Mouse (Mus musculus) liver, adult 2 months (tissue): Measurements from ENCODE around the gene Fam13a. TPM values are rescaled to one million over a fixed set of nuclear protein-coding genes. Genes with fewer than 3 reads are reported as not detected.

ENCODE experiments used
- DNase-seq: peaks from one replicate; pipeline ENCODE4 v3.0.0-alpha.2; 2011; ENCODE audit warnings: low read depth, low spot score; ENCODE audit errors: extremely low read depth
- H3K27ac ChIP-seq: fragments of 200-500 bp; replicated peaks from 2 replicates; pipeline ENCODE4 v1.5.1; 2012; ENCODE audit warnings: low read depth, mild to moderate bottlenecking, control low read depth, inconsistent platforms, low read length; ENCODE audit not compliant: insufficient read depth
- H3K27me3 ChIP-seq: fragments of 200-500 bp; 2 replicates; pipeline ENCODE4 v1.6.1; 2012; ENCODE audit warnings: mild to moderate bottlenecking, moderate library complexity, low read length, inconsistent platforms; ENCODE audit not compliant: control insufficient read depth, insufficient read depth
- H3K36me3 ChIP-seq: fragments of 200-500 bp; 2 replicates; pipeline ENCODE4 v1.6.1; 2012; ENCODE audit warnings: low read length, inconsistent platforms; ENCODE audit not compliant: control insufficient read depth, insufficient read depth
- H3K4me1 ChIP-seq: fragments of 200-500 bp; 2 replicates; pipeline ENCODE4 v1.6.1; 2011; ENCODE audit warnings: low read length; ENCODE audit not compliant: control insufficient read depth, insufficient read depth
- H3K4me3 ChIP-seq: fragments of 200-500 bp; 2 replicates; pipeline ENCODE4 v1.5.1; 2011; ENCODE audit warnings: low read depth, mild to moderate bottlenecking, control low read depth, low read length, moderate library complexity; ENCODE audit not compliant: insufficient read depth
- H3K79me2 ChIP-seq: fragments of 200-500 bp; 2 replicates; pipeline ENCODE4 v1.6.1; 2012; ENCODE audit warnings: inconsistent platforms, mild to moderate bottlenecking, low read length, moderate library complexity; ENCODE audit not compliant: control insufficient read depth, insufficient read depth
- H3K9ac ChIP-seq: fragments of 200-500 bp; 2 replicates; pipeline ENCODE4 v1.6.1; 2012; ENCODE audit warnings: low read depth, mild to moderate bottlenecking, control low read depth, inconsistent platforms, low read length
- CTCF ChIP-seq: fragments of 200-500 bp; IDR thresholded peaks from 2 replicates; pipeline ENCODE4 v1.5.1; 2011; ENCODE audit warnings: low read depth, low read length, control low read depth
- POLR2A ChIP-seq: fragments of 200-500 bp; IDR thresholded peaks from 2 replicates; pipeline ENCODE4 v1.6.1; 2011; ENCODE audit warnings: low read length, control low read depth; ENCODE audit not compliant: insufficient read depth; ENCODE audit errors: extremely low read depth
- WGBS: fragments of 180-500 bp; shearing (Covaris S2); methylation state at CpG from one replicate; pipeline ENCODE4 v1.1.7; 2018; 5-methylcytosine and 5-hydroxymethylcytosine counted together
- polyA plus RNA-seq: library from polyadenylated mRNA; depleted of rRNA; stranded (reverse); fragments of >200 nt; gene quantifications from 2 replicates; pipeline ENCODE4 v1.2.3, GENCODE M21; 2012; rRNA removed
- total RNA-seq: library from RNA; depleted of rRNA; stranded (reverse); fragments of >200 nt; gene quantifications from 2 replicates; pipeline ENCODE4 v1.2.3, GENCODE M21; 2014; rRNA removed

Gene Fam13a
- 42.5 and 48.3 TPM in 2 replicates for total RNA-seq
- 3.2 and 3.4 TPM in 2 replicates for polyA plus RNA-seq

DNA sequence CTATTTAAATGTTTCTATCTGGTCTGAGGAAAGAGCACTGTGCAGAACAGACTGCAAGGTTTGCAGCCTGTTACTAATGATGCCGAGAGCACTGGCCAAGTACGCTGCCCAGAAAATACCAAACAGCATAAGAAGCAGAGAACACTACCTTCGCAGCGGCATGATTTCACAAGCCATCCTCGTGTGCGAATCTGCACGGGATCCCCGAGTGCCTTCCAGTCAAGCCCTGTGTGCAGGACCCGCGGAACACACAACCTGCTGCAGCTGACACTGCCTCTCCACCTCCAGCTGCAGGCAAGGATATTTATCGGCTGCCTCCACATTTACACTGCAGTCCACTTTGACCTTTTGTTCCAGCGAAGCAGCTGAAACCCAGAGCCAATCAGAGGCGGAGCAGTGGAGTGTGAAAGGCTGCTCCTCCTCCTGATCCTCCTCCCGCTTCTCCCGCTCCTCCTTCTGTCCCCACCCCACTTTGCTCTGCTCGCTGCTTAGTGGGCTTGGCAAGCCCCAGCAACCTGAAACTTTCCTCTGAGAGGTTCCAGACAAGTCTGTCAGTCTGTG lies at the start of gene Fam13a:
TSS of gene Fam13a (minus strand) at position 386 of the 561 bp plus-strand sequence.
- WGBS = under 1% methylated on average over 16 of the region's 16 CpGs
- no peaks in the 10 kb centered on the region for H3K36me3 ChIP-seq
- peak within 1 kb of the TSS; percentile 54 for H3K4me3 ChIP-seq
- DNase-seq = peak; percentile 99
- H3K4me1 ChIP-seq = peaks cover 8% of the 10 kb centered on the region
- peaks cover 7% of the 10 kb centered on the region; the same call in 1 of the 2 replicates for H3K79me2 ChIP-seq
- H3K27ac ChIP-seq = peak within 1 kb of the TSS; percentile 74
- peak within 1 kb of the TSS; percentile 64 for H3K9ac ChIP-seq
- TF ChIP-seq CTCF (no peak), POLR2A (peak; percentile 95)
- H3K27me3 ChIP-seq = no peaks in the 10 kb centered on the region

DNA sequence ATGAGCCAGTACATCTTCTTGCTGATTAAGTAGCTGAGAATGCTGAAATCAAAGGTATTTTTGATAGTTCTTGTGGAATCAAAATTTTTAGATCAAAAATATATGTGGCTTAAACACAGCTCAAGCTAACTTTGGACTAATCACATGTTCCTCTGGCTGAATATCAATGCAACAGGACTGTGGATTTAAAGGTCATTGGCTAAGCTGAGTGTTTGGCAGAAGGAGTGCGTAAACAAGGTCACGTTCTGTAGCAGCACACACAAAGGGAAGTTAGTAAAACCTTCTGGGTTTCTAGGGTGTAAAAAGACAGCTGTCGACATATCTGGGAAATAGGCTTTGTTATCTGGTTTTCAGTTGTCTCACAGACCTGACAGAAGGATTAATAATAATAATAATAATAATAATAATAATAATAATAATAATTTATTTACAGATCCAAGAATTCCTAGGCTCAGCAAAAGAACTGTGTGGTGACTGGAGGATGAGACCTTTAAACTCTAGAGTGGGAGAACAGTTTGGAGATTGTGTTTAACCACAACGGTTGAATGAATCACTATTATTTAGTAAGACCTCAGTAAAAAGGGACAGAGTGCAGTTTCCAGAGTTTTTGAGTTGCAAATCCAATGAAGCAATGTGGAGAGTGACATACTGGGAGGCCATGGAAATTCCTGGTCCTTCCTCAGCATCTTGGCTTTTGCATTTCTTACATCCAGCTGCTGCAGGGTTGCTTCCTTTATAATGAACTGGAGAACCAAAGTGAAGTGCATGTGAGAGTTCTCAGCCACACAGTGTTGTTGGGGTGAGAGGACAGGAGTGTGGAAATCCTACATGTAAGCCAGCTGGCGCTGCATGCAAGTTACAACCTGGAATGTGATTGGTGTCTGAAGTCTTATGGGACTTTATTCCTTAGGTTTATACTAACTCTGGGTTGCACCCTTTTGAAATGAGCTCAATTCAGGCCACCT lies 48.0 kb upstream of the Fam13a start:
- 19% methylated on average over 5 of the region's 5 CpGs for WGBS
- no peak for TF ChIP-seq POLR2A
- TF ChIP-seq CTCF = no peak
- H3K27me3 ChIP-seq = no peaks in the 10 kb centered on the region
- peak; percentile 99 for DNase-seq
- no peak overlapping the region; the same call in 1 of the 2 replicates for H3K27ac ChIP-seq
- no peaks in the 10 kb centered on the region for H3K36me3 ChIP-seq
- no peaks in the 10 kb centered on the region for H3K79me2 ChIP-seq
- no peak overlapping the region for H3K4me3 ChIP-seq
- peaks cover 11% of the 10 kb centered on the region for H3K4me1 ChIP-seq
- H3K9ac ChIP-seq = no peak overlapping the region

DNA sequence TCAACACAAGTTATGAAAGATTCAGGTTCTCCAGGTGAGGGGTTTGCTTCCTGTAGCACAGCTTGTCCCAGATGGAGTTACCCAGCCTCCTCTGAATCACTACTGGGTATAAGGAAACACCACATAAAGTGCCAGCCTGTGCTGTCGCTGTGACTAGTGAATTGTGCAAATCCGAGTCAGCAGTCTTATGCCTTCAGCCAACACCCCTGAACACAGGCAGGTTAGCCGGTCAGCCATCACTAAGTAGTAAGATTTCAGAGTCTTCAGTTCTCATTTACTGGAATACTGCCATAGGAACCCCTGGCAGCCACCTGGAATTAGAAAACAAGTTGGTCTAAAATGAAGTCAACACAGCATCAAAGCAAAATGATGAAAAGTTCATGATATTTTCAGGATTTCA lies 47.3 kb upstream of the Fam13a start:
- Histone ChIP-seq H3K79me2 (no peaks in the 10 kb centered on the region), H3K4me1 (peaks cover 11% of the 10 kb centered on the region), H3K27ac (peak overlapping the region; percentile 46; the same call in 1 of the 2 replicates), H3K27me3 (no peaks in the 10 kb centered on the region), H3K36me3 (no peaks in the 10 kb centered on the region), H3K4me3 (no peak overlapping the region), H3K9ac (no peak overlapping the region)
- peak; percentile 74 for DNase-seq
- 24% methylated on average over 3 of the region's 3 CpGs for WGBS
- no peak for TF ChIP-seq CTCF
- TF ChIP-seq POLR2A = no peak

DNA sequence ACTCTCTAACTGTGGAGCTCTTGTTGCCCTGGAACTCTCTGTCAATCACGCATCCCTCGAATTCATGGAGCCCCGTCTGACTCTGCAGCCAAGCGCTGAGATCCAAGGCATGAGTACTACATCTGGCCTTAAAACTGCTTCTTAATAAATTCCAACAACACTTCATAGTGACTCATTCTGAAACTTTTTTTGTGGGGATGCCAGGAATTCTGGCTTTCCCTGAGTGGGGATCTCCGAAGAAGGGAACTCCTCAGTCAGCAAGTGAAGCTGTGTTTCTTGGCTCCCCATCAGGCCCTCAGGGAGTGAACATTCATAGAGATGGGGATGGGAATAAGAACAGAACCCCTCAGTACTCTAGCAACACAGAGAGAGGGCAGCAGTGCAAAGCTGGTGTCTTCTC lies 43.8 kb upstream of the Fam13a start:
- Histone ChIP-seq H3K79me2 (no peaks in the 10 kb centered on the region), H3K4me1 (peaks cover 11% of the 10 kb centered on the region), H3K9ac (no peak overlapping the region), H3K36me3 (no peaks in the 10 kb centered on the region), H3K27ac (no peak overlapping the region), H3K27me3 (no peaks in the 10 kb centered on the region), H3K4me3 (no peak overlapping the region)
- no peak for DNase-seq
- TF ChIP-seq CTCF = no peak
- no peak for TF ChIP-seq POLR2A
- WGBS = 92% methylated on average over 5 of the region's 5 CpGs

DNA sequence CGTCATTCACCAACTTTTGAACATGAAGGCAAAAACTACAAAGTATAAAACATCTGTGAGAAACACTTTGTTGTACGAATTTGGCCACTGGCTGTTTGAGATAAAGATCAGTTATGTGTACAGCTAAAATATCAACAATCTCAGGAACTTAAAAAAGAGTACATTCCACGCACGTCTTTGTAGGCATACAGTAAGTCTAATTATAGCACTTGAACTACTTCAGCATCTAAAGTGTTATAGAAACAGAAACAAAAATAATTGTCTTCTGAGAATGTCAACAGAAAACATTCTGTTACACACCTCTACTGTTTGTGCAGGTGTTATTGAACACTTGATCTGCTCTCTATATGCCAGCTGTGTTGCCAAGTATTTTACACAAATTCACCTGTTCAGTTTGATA lies 40.1 kb upstream of the Fam13a start:
- Histone ChIP-seq H3K79me2 (no peaks in the 10 kb centered on the region), H3K4me3 (no peak overlapping the region), H3K27ac (no peak overlapping the region), H3K27me3 (no peaks in the 10 kb centered on the region), H3K9ac (no peak overlapping the region), H3K36me3 (no peaks in the 10 kb centered on the region), H3K4me1 (no peaks in the 10 kb centered on the region)
- TF ChIP-seq POLR2A (no peak), CTCF (no peak)
- 68% methylated on average over 4 of the region's 4 CpGs for WGBS
- no peak for DNase-seq
